Mouse (Mus musculus) cerebellum, adult 8-10 months (tissue): ENCODE results near the gene Gjd2.

Experiments
- DNase-seq: peaks from one replicate; pipeline ENCODE4 v3.0.0; 2022

Gene Gjd2

DNA sequence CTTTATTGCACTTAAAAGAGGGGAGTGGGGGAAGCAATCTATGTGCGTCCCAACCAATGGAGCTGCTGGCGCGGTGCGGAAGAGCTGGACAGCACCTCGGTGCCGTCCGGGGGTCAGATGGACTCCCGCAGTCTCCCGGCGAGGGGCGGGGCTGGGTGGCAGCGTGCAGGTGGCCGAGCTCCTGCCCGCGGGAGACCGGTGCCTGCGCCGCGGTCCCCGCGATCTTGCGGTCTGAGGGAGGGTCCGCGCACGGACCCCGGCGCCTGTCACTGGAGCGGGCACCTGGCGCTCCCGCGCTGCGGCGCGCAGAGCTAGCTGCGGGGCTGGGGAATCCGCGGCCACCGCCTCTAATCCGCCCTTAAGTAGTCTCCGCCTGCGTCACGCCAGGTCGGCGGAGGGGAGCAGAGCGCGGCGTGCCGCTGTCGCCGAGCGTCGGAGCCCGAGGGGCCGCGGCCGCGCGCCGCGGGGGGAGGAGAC, at the start of gene Gjd2:
Gene Gjd2 (minus strand): TSS at position 325 of the 477 bp plus-strand sequence.
- DNase-seq, result no peak

- no peak for DNase-seq
Measured at GRCm38 (mm10) chr2:114060071-114060591, 46.7 kb upstream of the Gjd2 start.

- DNase-seq, result no peak
Measured at GRCm38 (mm10) chr2:114059608-114060007, 46.2 kb upstream of the Gjd2 start.

GRCm38 (mm10) chr2:114058226-114058796, 44.9 kb upstream of the Gjd2 start:
- peak; percentile 3 for DNase-seq

DNA sequence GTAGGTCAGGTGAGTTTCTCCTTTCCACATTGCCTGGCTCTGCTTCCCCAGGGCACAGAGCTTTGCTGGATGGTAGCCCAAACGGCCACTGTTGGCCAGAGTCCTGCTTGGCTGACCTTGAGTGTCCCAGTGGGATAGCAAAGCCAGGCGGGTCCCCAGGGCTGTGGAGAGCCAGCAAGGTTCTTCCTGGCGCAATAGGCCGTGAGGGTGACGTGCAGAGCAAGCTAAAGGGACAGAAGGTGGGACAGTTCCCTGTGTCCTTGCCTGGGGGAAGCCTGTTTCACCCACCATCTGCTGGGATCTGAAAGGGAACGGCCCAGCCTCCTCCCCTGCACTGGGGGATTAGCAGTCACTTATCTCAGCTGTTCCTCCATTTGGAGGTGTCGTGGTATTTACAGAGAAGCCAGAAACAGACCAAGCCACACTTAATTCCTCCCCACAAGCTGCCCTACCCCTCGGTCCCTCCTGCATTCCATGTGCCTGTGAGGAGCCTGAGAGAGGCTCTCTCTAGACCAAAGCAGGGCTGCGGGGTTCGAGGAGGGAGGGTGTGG, 44.0 kb upstream of the Gjd2 start:
- peak; percentile 50 for DNase-seq

- no peak for DNase-seq
Measured at GRCm38 (mm10) chr2:114054129-114054528, 40.7 kb upstream of the Gjd2 start.

DNA sequence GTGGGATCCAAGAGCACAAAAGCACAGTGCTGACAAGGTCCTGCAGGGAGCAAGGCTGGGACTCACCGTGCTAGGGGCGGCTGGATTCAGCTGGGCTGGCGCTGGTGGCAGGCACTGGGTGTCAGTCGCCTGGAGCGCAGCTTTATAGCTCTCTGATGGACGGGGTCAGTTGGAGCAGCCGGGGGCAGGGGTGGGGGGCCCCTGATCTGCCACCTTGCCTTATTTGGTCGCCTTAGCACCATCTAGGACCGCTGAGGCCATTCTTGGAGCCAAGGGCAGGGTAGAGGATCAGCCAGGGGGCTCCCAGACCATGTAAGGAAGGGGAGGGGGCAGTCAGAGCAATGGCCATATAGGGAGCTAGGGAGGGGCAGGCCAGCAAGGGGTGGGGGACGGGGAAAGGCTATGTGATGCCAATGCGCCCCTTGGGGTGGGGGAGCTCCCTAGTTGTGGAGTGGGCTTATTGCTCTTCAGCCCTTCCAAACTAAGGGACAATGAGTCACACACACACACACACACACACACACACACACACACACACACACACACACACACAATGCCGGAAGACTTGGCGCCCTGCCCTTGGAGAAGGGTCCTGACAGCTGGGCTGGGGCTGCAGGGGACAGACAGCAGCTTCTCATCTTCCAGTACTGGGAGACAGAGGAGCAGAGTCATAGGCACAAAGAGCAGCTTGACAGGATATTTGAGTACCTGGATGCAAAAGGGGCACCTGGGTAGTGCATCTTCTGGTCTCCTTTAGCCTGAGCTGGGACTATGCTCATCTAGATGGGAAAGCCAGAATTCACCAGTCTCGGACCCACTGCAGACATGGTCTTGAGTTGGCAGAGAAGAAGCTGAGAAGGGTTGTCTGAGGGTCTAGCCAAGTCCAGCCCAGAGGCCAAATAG, 39.5 kb upstream of the Gjd2 start, which contains the start of gene Actc1:
Gene Actc1 (minus strand): TSS at position 853 of the 903 bp plus-strand sequence.
- DNase-seq, result no peak

GRCm38 (mm10) chr2:114051871-114052241, 38.4 kb upstream of the Gjd2 start:
- no peak for DNase-seq

GRCm38 (mm10) chr2:114051111-114051870, 37.9 kb upstream of the Gjd2 start:
- DNase-seq, result no peak

DNA sequence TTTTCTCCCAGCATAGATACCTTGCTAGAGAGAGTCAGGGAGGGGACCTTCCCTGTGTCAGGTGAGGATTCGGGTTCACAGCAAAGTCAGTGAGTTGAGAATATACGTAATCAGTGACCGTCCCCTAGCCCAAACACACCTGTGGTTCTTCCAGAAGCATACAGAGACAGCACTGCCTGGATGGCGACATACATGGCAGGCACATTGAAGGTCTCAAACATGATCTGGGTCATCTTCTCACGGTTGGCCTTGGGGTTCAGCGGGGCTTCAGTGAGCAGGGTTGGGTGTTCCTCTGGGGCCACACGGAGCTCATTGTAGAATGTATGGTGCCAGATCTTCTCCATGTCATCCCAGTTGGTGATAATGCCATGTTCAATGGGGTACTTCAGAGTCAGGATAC, 36.7 kb upstream of the Gjd2 start:
- no peak for DNase-seq

DNA sequence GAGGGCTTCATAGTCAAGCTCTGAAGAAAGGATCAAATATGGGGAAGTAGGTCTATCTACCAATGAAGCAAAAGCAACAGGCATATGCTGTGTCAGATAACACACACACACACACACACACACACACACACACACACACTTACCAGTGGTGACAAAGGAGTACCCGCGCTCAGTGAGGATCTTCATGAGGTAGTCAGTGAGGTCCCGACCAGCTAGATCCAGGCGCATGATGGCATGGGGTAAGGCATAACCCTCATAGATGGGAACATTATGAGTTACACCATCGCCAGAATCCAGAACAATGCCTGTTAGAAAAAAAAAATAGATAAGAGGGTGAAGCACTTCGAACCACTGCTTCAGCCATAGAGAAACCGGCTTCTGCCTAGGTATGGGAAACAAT, 36.0 kb upstream of the Gjd2 start:
- no peak for DNase-seq

DNA sequence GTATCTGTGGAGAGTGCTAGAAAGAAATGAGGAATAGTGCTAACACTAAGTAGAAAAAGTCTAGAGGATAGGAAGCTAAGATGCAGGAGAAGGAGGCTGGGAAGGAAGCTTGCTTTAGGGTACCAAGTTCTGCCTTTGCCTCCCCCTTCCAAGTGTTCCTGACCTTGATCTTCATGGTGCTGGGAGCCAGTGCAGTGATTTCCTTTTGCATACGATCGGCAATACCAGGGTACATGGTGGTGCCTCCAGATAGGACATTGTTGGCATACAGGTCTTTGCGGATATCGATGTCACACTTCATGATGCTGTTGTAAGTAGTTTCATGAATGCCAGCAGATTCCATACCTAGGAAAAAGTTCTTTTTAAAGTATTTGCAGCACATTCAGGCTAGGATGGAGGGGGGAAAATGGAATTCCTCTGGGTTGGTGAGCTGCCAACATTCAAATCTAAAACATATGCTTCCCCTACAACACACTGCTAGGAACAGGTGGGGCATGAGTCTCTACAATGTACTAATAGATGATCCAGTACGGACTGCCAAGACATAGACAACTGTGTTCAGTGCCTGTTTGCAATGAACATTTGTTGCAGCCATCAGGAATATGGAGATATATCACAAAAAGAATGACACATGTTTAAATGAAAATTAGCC, 34.7 kb upstream of the Gjd2 start:
- no peak for DNase-seq

DNA sequence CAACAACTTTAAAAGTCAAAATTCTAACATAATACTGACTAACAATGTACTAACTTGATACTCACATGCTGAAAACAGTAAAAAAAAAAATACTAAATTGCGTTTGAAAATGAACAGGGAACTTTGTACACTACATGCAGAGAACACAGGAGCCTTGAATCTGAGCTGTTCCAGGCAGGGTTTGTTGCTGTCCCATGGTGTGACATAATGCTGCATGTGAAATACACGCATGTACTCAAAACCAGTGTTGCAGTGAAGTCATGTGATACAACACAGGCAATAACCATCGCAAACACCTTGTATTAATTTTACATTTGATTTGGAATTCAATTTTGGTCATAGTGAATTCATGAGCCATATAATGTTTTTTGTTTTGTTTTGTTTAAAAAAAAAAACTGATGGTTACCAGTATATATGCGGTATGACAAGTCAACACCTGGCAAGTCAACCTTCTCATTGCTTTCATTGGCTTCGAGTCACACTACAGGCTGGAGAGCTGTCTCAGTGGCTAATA, 32.8 kb upstream of the Gjd2 start:
- no peak for DNase-seq

- no peak for DNase-seq
Measured at GRCm38 (mm10) chr2:114037926-114038325, 24.5 kb upstream of the Gjd2 start.

DNA sequence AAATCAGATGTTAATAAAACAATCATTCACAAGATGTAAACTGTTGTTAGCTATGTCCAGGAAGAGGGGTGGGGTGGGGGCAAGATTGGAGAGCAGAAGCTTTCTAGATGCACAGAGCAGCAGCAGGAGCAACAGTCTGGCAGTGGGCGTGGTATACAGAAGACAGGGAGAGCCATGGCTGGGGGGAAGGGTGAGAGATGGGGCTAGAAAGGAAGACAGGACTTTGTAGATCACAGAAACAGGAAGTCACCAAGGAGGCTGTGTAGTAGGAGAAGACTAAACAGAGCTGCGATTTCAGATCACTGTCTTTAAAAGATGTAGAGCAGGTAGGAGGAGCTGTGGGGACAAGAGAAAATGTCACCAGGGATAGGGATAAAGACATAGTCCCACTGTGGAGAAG, 18.8 kb upstream of the Gjd2 start:
- DNase-seq, result no peak

DNA sequence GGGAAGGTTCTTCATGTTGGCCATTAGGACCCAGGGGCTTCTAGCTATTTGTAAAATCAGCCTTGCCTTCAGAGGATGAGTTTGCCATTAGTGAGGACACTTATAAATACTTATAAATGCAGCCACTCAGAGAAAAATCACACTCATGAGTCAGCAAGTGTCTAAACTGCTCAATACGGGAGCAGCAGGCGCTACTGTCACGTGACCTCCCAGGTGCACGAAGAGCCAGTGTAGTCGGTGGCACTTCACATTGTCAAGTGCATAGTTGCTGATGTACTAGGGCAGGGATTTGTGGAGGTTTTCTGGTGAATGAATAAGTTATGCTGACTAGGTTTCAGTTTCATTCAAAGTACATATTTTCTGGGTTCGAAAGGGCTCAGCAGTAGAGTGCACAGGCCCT, 10.0 kb upstream of the Gjd2 start:
- no peak for DNase-seq

GRCm38 (mm10) chr2:114020210-114020563, 6.8 kb upstream of the Gjd2 start:
- DNase-seq, result no peak

DNA sequence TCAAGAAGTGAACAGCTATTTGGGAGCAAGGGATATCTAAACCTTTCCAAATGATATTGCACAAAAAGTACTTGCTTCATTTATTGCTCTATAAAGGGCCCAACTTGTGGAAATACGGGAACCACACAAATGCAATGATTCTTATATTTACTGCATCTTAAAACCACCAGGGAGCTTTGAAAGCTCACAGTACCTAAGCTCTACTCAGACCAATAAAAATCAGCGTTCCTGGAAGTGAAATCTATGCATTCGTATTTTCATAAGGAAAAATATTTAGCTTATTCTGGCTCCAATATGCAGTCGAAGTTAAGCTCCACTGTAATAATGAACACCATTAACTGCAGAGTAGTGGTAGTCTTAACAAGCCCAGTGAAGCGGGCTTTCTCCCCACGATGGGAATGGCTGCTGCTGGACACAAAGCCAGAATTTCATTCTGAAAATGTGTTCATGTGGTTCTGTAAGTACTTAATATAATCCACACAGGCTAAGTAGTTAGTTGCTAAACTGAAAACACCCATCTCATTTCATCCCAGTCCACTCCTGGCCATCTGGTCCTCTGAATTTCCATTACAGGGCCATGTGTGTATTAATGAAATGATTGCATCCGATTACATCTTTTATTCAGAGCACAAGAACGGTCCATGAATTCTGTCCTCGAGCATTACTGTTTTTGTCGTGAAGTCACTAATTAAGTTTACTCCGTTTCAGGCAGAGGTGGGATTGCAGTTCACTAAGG, 6.2 kb upstream of the Gjd2 start:
- DNase-seq, result no peak

GRCm38 (mm10) chr2:114018136-114018535, 4.7 kb upstream of the Gjd2 start:
- no peak for DNase-seq

DNA sequence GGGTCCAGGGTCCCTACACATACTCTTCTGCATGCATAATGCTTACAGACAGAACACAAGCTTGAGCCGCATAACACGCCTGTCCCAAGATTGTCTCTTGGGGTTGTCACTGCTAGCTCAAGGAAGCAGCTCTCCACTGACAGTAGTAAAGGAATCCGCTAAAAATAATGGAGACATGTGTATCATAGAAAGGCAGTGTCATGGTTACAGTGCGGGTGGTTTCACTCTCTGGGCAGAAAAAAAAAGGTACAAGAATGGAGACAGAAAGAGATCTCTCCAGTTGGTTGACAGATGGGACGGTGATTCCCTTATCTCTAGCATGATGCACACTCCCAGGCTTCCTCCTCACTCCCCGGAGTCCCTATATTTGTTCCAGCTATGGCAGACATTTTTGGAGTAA, 1.4 kb upstream of the Gjd2 start:
- DNase-seq, result no peak

DNA sequence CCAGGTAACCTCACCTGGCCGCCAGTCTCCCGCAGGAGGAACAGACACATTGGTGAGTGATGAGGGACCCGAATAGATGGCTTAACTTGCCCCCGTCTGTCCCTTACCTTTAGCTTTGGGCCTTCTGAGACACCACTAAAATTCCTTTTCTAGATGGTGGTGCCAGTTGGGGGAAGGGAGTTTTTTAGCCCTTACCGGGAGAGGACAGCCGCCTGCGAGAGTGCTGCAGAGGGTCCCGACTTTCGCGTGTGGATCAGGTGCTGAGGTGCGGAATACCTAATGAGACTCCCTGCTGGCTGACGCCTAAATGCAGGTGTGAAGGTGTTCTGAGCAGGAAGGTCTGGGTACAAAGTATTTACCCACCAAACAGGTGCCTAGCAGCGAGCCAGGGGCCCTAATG, 427 bp upstream of the Gjd2 start:
- DNase-seq, result peak; percentile 19
